Mouse (Mus musculus) heart, embryonic 14.5 days (tissue): ENCODE measurements around the gene Snrnp35. TPM values are rescaled to one million over a fixed set of nuclear protein-coding genes. Genes with fewer than 3 reads are reported as not detected.

ENCODE experiments used
- ATAC-seq: fragments of 200-750 bp; cut with Nextera tagmentation; 2 replicates; pipeline ENCODE4 v1.8.0; 2017; ENCODE audit warnings: low read depth, moderate TSS enrichment; ENCODE audit not compliant: insufficient number of reproducible peaks, insufficient read depth, low FRiP score
- H3K27ac ChIP-seq, 2 experiments: fragments of 200-500 bp in 1 of 2; fragments of 300-500 bp in 1 of 2; sonication (generic) in 1 of 2; replicated peaks in 1 of 2; 2 replicates each; pipeline ENCODE4 v1.5.1; 2012 to 2014; ENCODE audit warnings: low read depth in 2 of 2, low read length in 2 of 2, control low read depth in 1 of 2, mild to moderate bottlenecking in 1 of 2, mixed read lengths in 1 of 2; ENCODE audit not compliant: control insufficient read depth in 1 of 2, insufficient read depth in 1 of 2
- H3K27me3 ChIP-seq: fragments of 300-500 bp; sonication (generic); 2 replicates; pipeline ENCODE4 v1.6.1; 2014; ENCODE audit warnings: mild to moderate bottlenecking, low read length, control low read depth; ENCODE audit not compliant: control insufficient read depth, insufficient read depth
- H3K36me3 ChIP-seq: fragments of 300-500 bp; sonication (generic); 2 replicates; pipeline ENCODE4 v1.6.1; 2014; ENCODE audit warnings: mild to moderate bottlenecking, control low read depth, low read length, mixed read lengths; ENCODE audit not compliant: control insufficient read depth, insufficient read depth
- H3K4me1 ChIP-seq, 2 experiments: fragments of 200-500 bp in 1 of 2; fragments of 300-500 bp in 1 of 2; sonication (generic) in 1 of 2; 2 replicates each; pipeline ENCODE4 v1.6.1; 2012 to 2014; ENCODE audit warnings: low read length in 2 of 2, control low read depth in 1 of 2, mixed read lengths in 1 of 2; ENCODE audit not compliant: control insufficient read depth in 2 of 2, insufficient read depth in 2 of 2
- H3K4me2 ChIP-seq: fragments of 300-500 bp; sonication (generic); 2 replicates; pipeline ENCODE4 v1.6.1; 2014; ENCODE audit warnings: mild to moderate bottlenecking, low read length
- H3K4me3 ChIP-seq, 2 experiments: fragments of 200-500 bp in 1 of 2; fragments of 300-500 bp in 1 of 2; sonication (generic) in 1 of 2; 2 replicates each; pipeline ENCODE4 v1.5.1; 2012 to 2014; ENCODE audit warnings: low read length in 2 of 2, mild to moderate bottlenecking in 2 of 2, control low read depth in 1 of 2, low read depth in 1 of 2, moderate library complexity in 1 of 2; ENCODE audit not compliant: control insufficient read depth in 1 of 2, insufficient read depth in 1 of 2
- H3K9ac ChIP-seq: fragments of 300-500 bp; sonication (generic); 2 replicates; pipeline ENCODE4 v1.6.1; 2014; ENCODE audit warnings: mild to moderate bottlenecking, low read length
- H3K9me3 ChIP-seq: fragments of 300-500 bp; sonication (generic); 2 replicates; pipeline ENCODE4 v1.6.1; 2016; ENCODE audit warnings: low read length, control low read depth; ENCODE audit not compliant: control insufficient read depth
- WGBS: fragments of 180-500 bp; shearing (Covaris S2); extraction: QIAGEN DNeasy Blood & Tissue Kit; methylation state at CpG from one replicate; pipeline ENCODE4 v1.1.7; 2014; 5-methylcytosine and 5-hydroxymethylcytosine counted together
- polyA plus RNA-seq: library from polyadenylated mRNA; unstranded; fragments of >200 nt; fragmentation: Nextera tagmentation; extraction: Ambion mirVana; gene quantifications from 2 replicates; pipeline ENCODE4 v1.2.1, GENCODE M21; 2014

The Snrnp35 gene
- polyA plus RNA-seq, 1 experiment from 2014 or later, result 11.5 TPM

DNA sequence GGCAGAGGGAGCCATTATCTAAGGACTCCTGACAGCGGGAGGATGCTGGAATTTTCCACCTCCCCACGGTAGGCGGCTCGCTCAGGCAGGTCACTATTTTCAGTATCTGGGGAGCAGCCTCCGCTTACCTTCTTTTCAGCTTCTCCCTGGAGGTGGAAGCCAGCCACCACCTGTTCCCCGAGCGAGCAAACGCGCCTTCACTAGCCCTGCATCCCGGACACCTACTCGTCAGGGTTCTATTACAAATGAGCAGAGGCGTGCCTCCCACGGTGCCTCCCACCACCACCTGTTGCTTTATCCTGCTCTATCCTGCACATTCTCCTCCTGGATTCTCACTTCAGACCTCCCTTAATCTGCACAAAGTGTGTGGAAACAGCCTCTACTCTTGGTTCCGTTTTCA is 20.8 kb downstream of the Snrnp35 start:
- no peak overlapping the region for H3K27ac ChIP-seq
- no peak overlapping the region for H3K4me2 ChIP-seq
- H3K36me3 ChIP-seq, result peaks cover 89% of the 10 kb centered on the region
- H3K27me3 ChIP-seq, result no peaks in the 10 kb centered on the region
- H3K4me1 ChIP-seq, result peaks cover 6 to 8% of the 10 kb centered on the region in 2 experiments; a peak in 3 of 4 replicates
- ATAC-seq, result no peak
- WGBS, result 62% methylated on average over 14 of the region's 14 CpGs
- H3K9ac ChIP-seq, result no peak overlapping the region
- no peaks in the 10 kb centered on the region for H3K9me3 ChIP-seq
- no peak overlapping the region for H3K4me3 ChIP-seq

DNA sequence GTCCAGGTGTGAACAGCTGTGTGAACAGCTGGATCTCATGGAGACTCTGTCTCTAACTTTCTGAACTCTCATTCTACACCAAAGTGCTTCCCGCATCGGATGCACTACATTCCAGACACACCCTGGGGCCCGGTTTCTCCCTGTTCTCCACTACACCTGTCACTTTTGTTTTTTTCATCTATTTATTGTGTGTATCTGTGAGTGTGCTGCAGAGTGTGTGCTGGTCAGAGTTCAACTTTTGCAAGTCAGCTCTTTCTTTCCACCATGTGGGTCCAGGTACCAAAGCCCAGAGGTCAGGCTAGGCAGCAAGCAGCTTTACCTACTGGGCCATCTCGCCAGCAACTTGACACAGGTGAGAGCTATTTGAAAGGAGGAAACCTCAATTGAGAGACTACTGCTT is 22.3 kb downstream of the Snrnp35 start:
- Histone ChIP-seq H3K27ac (no peak overlapping the region), H3K4me1 (peaks cover 7 to 13% of the 10 kb centered on the region in 2 experiments), H3K4me2 (no peak overlapping the region), H3K9me3 (no peaks in the 10 kb centered on the region), H3K27me3 (no peaks in the 10 kb centered on the region), H3K9ac (no peak overlapping the region), H3K4me3 (no peak overlapping the region), H3K36me3 (peaks cover 80% of the 10 kb centered on the region)
- no peak for ATAC-seq
- WGBS, result 94% methylated on average over 4 of the region's 4 CpGs

GRCm38 (mm10) chr5:124506731-124507359 is 23.9 kb downstream of the Snrnp35 start:
- Histone ChIP-seq H3K9ac (peak overlapping the region; percentile 25; the same call in 1 of the 2 replicates), H3K4me2 (no peak overlapping the region), H3K9me3 (no peaks in the 10 kb centered on the region), H3K27me3 (no peaks in the 10 kb centered on the region), H3K36me3 (peaks cover 72% of the 10 kb centered on the region), H3K27ac (no peak overlapping the region), H3K4me3 (no peak overlapping the region), H3K4me1 (peaks cover 7 to 19% of the 10 kb centered on the region in 2 experiments)
- no peak for ATAC-seq
- WGBS, result 55% methylated on average over 10 of the region's 10 CpGs

GRCm38 (mm10) chr5:124509200-124509599 is 26.3 kb downstream of the Snrnp35 start:
- no peak for ATAC-seq
- H3K27ac ChIP-seq, result peak overlapping the region; percentile 32 to 68; a peak in 3 of 4 replicates
- 93% methylated on average over 6 of the region's 6 CpGs for WGBS
- peak overlapping the region; percentile 4; the same call in 1 of the 2 replicates for H3K9ac ChIP-seq
- H3K4me1 ChIP-seq, result peaks cover 7 to 19% of the 10 kb centered on the region in 2 experiments
- H3K4me3 ChIP-seq, result no peak overlapping the region
- peaks cover 71% of the 10 kb centered on the region for H3K36me3 ChIP-seq
- H3K27me3 ChIP-seq, result no peaks in the 10 kb centered on the region
- peak overlapping the region; percentile 21; the same call in 1 of the 2 replicates for H3K4me2 ChIP-seq
- H3K9me3 ChIP-seq, result no peaks in the 10 kb centered on the region

- H3K27ac ChIP-seq, result peak overlapping the region; percentile 12 to 68
- no peaks in the 10 kb centered on the region for H3K27me3 ChIP-seq
- ATAC-seq, result peak; percentile 84
- peaks cover 7 to 19% of the 10 kb centered on the region in 2 experiments for H3K4me1 ChIP-seq
- 41% methylated on average over 12 of the region's 12 CpGs for WGBS
- H3K9ac ChIP-seq, result peak overlapping the region; percentile 4; the same call in 1 of the 2 replicates
- H3K4me3 ChIP-seq, result no peak overlapping the region
- H3K4me2 ChIP-seq, result peak overlapping the region; percentile 21; the same call in 1 of the 2 replicates
- H3K36me3 ChIP-seq, result peaks cover 70% of the 10 kb centered on the region
- H3K9me3 ChIP-seq, result no peaks in the 10 kb centered on the region
Measured at GRCm38 (mm10) chr5:124509742-124510237, 26.9 kb downstream of the Snrnp35 start.

- no peak for ATAC-seq
- peaks cover 7 to 19% of the 10 kb centered on the region in 2 experiments for H3K4me1 ChIP-seq
- H3K9ac ChIP-seq, result no peak overlapping the region
- WGBS, result 80% methylated on average over 10 of the region's 10 CpGs
- no peaks in the 10 kb centered on the region for H3K27me3 ChIP-seq
- H3K4me2 ChIP-seq, result no peak overlapping the region
- H3K4me3 ChIP-seq, result no peak overlapping the region
- H3K27ac ChIP-seq, result 0 out of 4 replicates have a peak overlapping the region, but pooled peaks of 1 of the 2 experiments have one; percentile 68
- no peaks in the 10 kb centered on the region for H3K9me3 ChIP-seq
- peaks cover 68% of the 10 kb centered on the region for H3K36me3 ChIP-seq
Measured at GRCm38 (mm10) chr5:124510536-124511050, 27.7 kb downstream of the Snrnp35 start.

DNA sequence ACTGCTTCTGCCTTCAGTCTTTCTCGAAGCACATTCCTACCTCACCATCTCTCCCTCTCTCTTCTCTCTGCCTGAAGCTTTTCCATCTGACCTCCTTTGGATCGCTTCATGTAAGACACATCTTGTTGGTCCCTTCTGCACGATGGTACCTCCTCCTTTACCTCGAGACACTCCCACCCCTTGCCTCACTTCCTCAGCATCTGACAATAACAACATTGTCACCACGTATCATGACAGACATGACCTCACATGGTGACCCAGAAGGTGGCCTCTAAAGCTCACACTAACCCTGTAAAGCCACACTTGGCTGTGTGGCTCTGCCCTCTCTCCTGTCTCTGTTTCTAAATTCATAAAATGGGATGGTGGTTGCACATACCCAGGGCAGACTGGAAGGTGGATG is 32.9 kb downstream of the Snrnp35 start:
- Histone ChIP-seq H3K27ac (no peak overlapping the region), H3K4me3 (no peak overlapping the region), H3K36me3 (peaks cover 61% of the 10 kb centered on the region), H3K4me1 (peaks cover 0 to under 1% of the 10 kb centered on the region in 2 experiments; a peak in 1 of 4 replicates), H3K9me3 (no peaks in the 10 kb centered on the region), H3K9ac (no peak overlapping the region), H3K27me3 (no peaks in the 10 kb centered on the region), H3K4me2 (no peak overlapping the region)
- no peak for ATAC-seq
- WGBS, result 85% methylated on average over 5 of the region's 5 CpGs
